ENCODE assay signal across 8 mouse cellular contexts in the genomic region with DNA sequence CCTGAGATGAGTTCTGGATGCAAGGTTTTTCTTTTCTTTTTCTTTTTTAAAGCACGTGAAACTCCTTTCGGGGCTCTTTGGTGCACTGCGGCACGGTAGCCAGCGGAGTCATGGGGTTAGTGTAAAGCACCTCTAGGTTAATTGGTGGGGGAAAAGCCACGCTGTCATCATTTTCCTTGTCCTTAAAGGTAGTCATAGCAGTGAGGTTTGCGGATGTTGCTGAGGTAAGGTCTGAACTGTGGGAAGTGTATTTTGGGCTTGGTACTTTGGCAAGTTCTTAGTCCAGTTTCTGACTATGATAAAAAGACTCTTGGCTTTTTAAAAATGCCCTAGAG. TPM values are rescaled to one million over a fixed set of nuclear protein-coding genes. Genes with fewer than 3 reads are reported as not detected.
DNase-seq lines count a peak whose midpoint lies in the region; ATAC-seq lines count a peak whose summit lies in the region.

No protein-coding gene starts in this region.

- DNase-seq in lung, postnatal 36 days = no peak
- DNase-seq in embryonic facial prominence, embryonic 14.5 days (ENCODE audit: low spot score) = no peak
- DNase-seq in limb, embryonic 11.5 days (ENCODE audit: low spot score) = no peak
- no peak for DNase-seq in left cerebral cortex, postnatal 25 days (ENCODE audit: low spot score in 2 of 2)
- DNase-seq in thymus, postnatal 4 days = no peak
- DNase-seq in right cerebral cortex, postnatal 4 days = no peak

- ATAC-seq in lung, embryonic 16.5 days (ENCODE audit: low read depth) = no peak
- no peak for ATAC-seq in embryonic facial prominence, embryonic 14.5 days (ENCODE audit: low read depth)
- ATAC-seq in limb, embryonic 11.5 days (ENCODE audit: insufficient number of reproducible peaks, low FRiP score, low TSS enrichment, low read depth) = no peak
- peak; percentile 14; the same call in 1 of the 2 replicates for ATAC-seq in neutrophil, adult 5-6 weeks (ENCODE audit: extremely low read depth, insufficient number of reproducible peaks, low FRiP score, poor library complexity, severe bottlenecking)

- intact Hi-C loops in left cerebral cortex, postnatal 25 days (cut with DNase I) = loop anchor here (1.0 to 5.0 kb wide), 4 partner anchors 138 to 802 kb away; partner anchors contain the start of gene Plxnc1

- H3K36me3 ChIP-seq in lung, embryonic 16.5 days (ENCODE audit: control insufficient read depth, insufficient read depth, low read length) = no peaks in the 10 kb centered on the region
- H3K36me3 ChIP-seq in embryonic facial prominence, embryonic 14.5 days (ENCODE audit: control insufficient read depth, insufficient read depth, low read length) = no peaks in the 10 kb centered on the region
- no peaks in the 10 kb centered on the region for H3K36me3 ChIP-seq in limb, embryonic 11.5 days (ENCODE audit: control insufficient read depth, insufficient read depth, low read length)

- peak overlapping the region; percentile 70 for H3K4me2 ChIP-seq in lung, embryonic 16.5 days (ENCODE audit: low read depth, low read length)
- H3K4me2 ChIP-seq in embryonic facial prominence, embryonic 14.5 days (ENCODE audit: low read depth, low read length) = peak overlapping the region; percentile 65
- peak overlapping the region; percentile 74 for H3K4me2 ChIP-seq in limb, embryonic 11.5 days (ENCODE audit: low read depth, severe bottlenecking)

- 0% methylated on average over 7 of the region's 7 CpGs for WGBS in lung, embryonic 16.5 days
- under 1% methylated on average over 7 of the region's 7 CpGs for WGBS in embryonic facial prominence, embryonic 14.5 days
- WGBS in limb, embryonic 11.5 days = 0% methylated on average over 7 of the region's 7 CpGs

- peaks cover 7% of the 10 kb centered on the region for H3K4me1 ChIP-seq in lung, embryonic 16.5 days (replicated peaks; ENCODE audit: control insufficient read depth, insufficient read depth, low read length)
- H3K4me1 ChIP-seq in embryonic facial prominence, embryonic 14.5 days (ENCODE audit: control insufficient read depth, insufficient read depth, low read length) = no peaks in the 10 kb centered on the region; the same call in none of the 2 replicates
- 0 out of 2 replicates have a peak, but pooled peaks cover 3% of the 10 kb centered on the region for H3K4me1 ChIP-seq in limb, embryonic 11.5 days (ENCODE audit: control insufficient read depth, insufficient read depth, low read length)

- no peaks in the 10 kb centered on the region for H3K9me3 ChIP-seq in lung, embryonic 16.5 days (ENCODE audit: control insufficient read depth, low read length)
- no peaks in the 10 kb centered on the region for H3K9me3 ChIP-seq in embryonic facial prominence, embryonic 14.5 days (ENCODE audit: control insufficient read depth, low read length)
- H3K9me3 ChIP-seq in limb, embryonic 11.5 days (ENCODE audit: control insufficient read depth, low read length) = no peaks in the 10 kb centered on the region

- H3K27ac ChIP-seq in lung, embryonic 16.5 days (ENCODE audit: low read length) = peak overlapping the region; percentile 94
- peak overlapping the region; percentile 86 for H3K27ac ChIP-seq in embryonic facial prominence, embryonic 14.5 days (replicated peaks; ENCODE audit: low read depth, low read length)
- peak overlapping the region; percentile 91; the same call in 1 of the 2 replicates for H3K27ac ChIP-seq in limb, embryonic 11.5 days (replicated peaks; ENCODE audit: low read depth, low read length)

- peak overlapping the region; percentile 98 for H3K9ac ChIP-seq in lung, embryonic 16.5 days (ENCODE audit: low read length)
- H3K9ac ChIP-seq in embryonic facial prominence, embryonic 14.5 days (ENCODE audit: low read depth, low read length) = peak overlapping the region; percentile 97
- peak overlapping the region; percentile 95 for H3K9ac ChIP-seq in limb, embryonic 11.5 days (ENCODE audit: low read length)

- H3K4me3 ChIP-seq in lung, embryonic 16.5 days (ENCODE audit: low read length) = peak overlapping the region; percentile 99
- H3K4me3 ChIP-seq in embryonic facial prominence, embryonic 14.5 days (ENCODE audit: low read depth, low read length) = peak overlapping the region; percentile 94
- peak overlapping the region; percentile 85 for H3K4me3 ChIP-seq in limb, embryonic 11.5 days (ENCODE audit: low read depth, low read length)

- H3K27me3 ChIP-seq in lung, embryonic 16.5 days (ENCODE audit: control insufficient read depth, insufficient read depth, low read depth, low read length) = no peaks in the 10 kb centered on the region
- no peaks in the 10 kb centered on the region for H3K27me3 ChIP-seq in embryonic facial prominence, embryonic 14.5 days (replicated peaks; ENCODE audit: control insufficient read depth, insufficient read depth, low read length)
- H3K27me3 ChIP-seq in limb, embryonic 11.5 days (ENCODE audit: control insufficient read depth, insufficient read depth, low read length) = no peaks in the 10 kb centered on the region

RNA-seq across cellular contexts. Expression of gene Cep83, which starts 0.7 kb away (rescaled TPM):
- polyA plus RNA-seq in lung, embryonic 16.5 days (2015; fragmentation: Nextera tagmentation; extraction: Ambion mirVana) = 20.3 and 20.9 TPM in 2 replicates
- 20.3 and 22.5 TPM in 2 replicates for polyA plus RNA-seq in embryonic facial prominence, embryonic 14.5 days (2014; fragmentation: Nextera tagmentation; extraction: Ambion mirVana)
- polyA plus RNA-seq in limb, embryonic 11.5 days (2014; fragmentation: Nextera tagmentation; extraction: Ambion mirVana) = 24.1 and 24.5 TPM in 2 replicates
- 49.7 and 56.2 TPM in 2 replicates for total RNA-seq in neutrophil, adult 5-6 weeks (2017)
- total RNA-seq in left cerebral cortex, postnatal 25 days (2021) = 10 to 100 TPM; 39.1 to 47.1 TPM
